Mouse (Mus musculus) lung, postnatal 14 days (tissue): ENCODE results near the gene Eef2.
"Not testable (repeated sequence)": the region's sequence is repeated elsewhere in the genome, so short reads cannot be mapped to it uniquely, and the experiment has no call there.

ENCODE experiments used
- DNase-seq: peaks from one replicate; pipeline ENCODE4 v3.0.0; 2021

The Eef2 gene

GRCm38 (mm10) chr10:81151261-81151660, 25.2 kb upstream of the Eef2 start:
- DNase-seq, result no peak

- DNase-seq, result no peak
Measured at GRCm38 (mm10) chr10:81152609-81153008, 23.8 kb upstream of the Eef2 start.

- DNase-seq, result no peak
Measured at GRCm38 (mm10) chr10:81154313-81154712, 22.1 kb upstream of the Eef2 start.

- DNase-seq, result no peak
Measured at GRCm38 (mm10) chr10:81154736-81155135, 21.7 kb upstream of the Eef2 start.

- no peak for DNase-seq
Measured at GRCm38 (mm10) chr10:81161602-81162317, 14.7 kb upstream of the Eef2 start.

GRCm38 (mm10) chr10:81162318-81162652, 14.1 kb upstream of the Eef2 start:
- no peak for DNase-seq

- DNase-seq, result no peak
Measured at GRCm38 (mm10) chr10:81165118-81165517, 11.3 kb upstream of the Eef2 start.

- peak; percentile 100 for DNase-seq
Measured at GRCm38 (mm10) chr10:81167200-81168086, 9.0 kb upstream of the Eef2 start, which contains the start of gene Pias4. Gene Pias4 (minus strand): TSS chr10:81167923.

- DNase-seq, result no peak
Measured at GRCm38 (mm10) chr10:81168087-81168431, 8.4 kb upstream of the Eef2 start.

GRCm38 (mm10) chr10:81168521-81169244, 7.7 kb upstream of the Eef2 start:
- DNase-seq, result peak; percentile 88

- not testable (repeated sequence) for DNase-seq
Measured at GRCm38 (mm10) chr10:81169411-81169900, 7.0 kb upstream of the Eef2 start.

GRCm38 (mm10) chr10:81173132-81173531, 3.3 kb upstream of the Eef2 start:
- DNase-seq, result peak; percentile 84

- peak; percentile 92 for DNase-seq
Measured at GRCm38 (mm10) chr10:81174617-81175344, 1.6 kb upstream of the Eef2 start.

GRCm38 (mm10) chr10:81175345-81175701, 1.1 kb upstream of the Eef2 start:
- DNase-seq, result not testable (repeated sequence)

GRCm38 (mm10) chr10:81175936-81176465, 430 bp upstream of the Eef2 start:
- DNase-seq, result peak; percentile 48

- DNase-seq, result no peak
Measured at GRCm38 (mm10) chr10:81177491-81177925, 1.1 kb downstream of the Eef2 start.

- DNase-seq, result no peak
Measured at GRCm38 (mm10) chr10:81177958-81178712, 1.7 kb downstream of the Eef2 start.

GRCm38 (mm10) chr10:81178927-81179326, 2.5 kb downstream of the Eef2 start:
- no peak for DNase-seq

- DNase-seq, result no peak
Measured at GRCm38 (mm10) chr10:81179451-81180342, 3.3 kb downstream of the Eef2 start.

GRCm38 (mm10) chr10:81180946-81181345, 4.5 kb downstream of the Eef2 start:
- no peak for DNase-seq
